Mouse (Mus musculus) urinary bladder, postnatal 36 days (tissue): ENCODE results near the gene Ltbr.

ENCODE experiments used
- DNase-seq, 2 experiments: peaks; one replicate each; pipeline ENCODE4 v3.0.0; 2022; ENCODE audit warnings: low spot score in 2 of 2, mixed read lengths in 1 of 2

Ltbr gene

GRCm38 (mm10) chr6:125345625-125346024, 31.9 kb upstream of the Ltbr start:
- DNase-seq = no peak

GRCm38 (mm10) chr6:125344866-125345265, 31.2 kb upstream of the Ltbr start:
- DNase-seq = no peak

GRCm38 (mm10) chr6:125344084-125344483, 30.4 kb upstream of the Ltbr start:
- DNase-seq = peak; percentile 65 to 74

GRCm38 (mm10) chr6:125342198-125342597, 28.5 kb upstream of the Ltbr start:
- no peak for DNase-seq

- no peak for DNase-seq
Measured at GRCm38 (mm10) chr6:125340244-125340643, 26.6 kb upstream of the Ltbr start.

- no peak for DNase-seq
Measured at GRCm38 (mm10) chr6:125338791-125339660, 25.3 kb upstream of the Ltbr start.

- no peak for DNase-seq
Measured at GRCm38 (mm10) chr6:125334356-125334755, 20.7 kb upstream of the Ltbr start.

- no peak for DNase-seq
Measured at GRCm38 (mm10) chr6:125333112-125333899, 19.6 kb upstream of the Ltbr start.

GRCm38 (mm10) chr6:125330626-125331326, 17.1 kb upstream of the Ltbr start:
- DNase-seq = peak; percentile 93 to 95

GRCm38 (mm10) chr6:125328243-125328642, 14.6 kb upstream of the Ltbr start:
- DNase-seq = no peak

- no peak for DNase-seq
Measured at GRCm38 (mm10) chr6:125325337-125325736, 11.7 kb upstream of the Ltbr start.

GRCm38 (mm10) chr6:125323547-125323946, 9.9 kb upstream of the Ltbr start:
- no peak for DNase-seq

- no peak for DNase-seq
Measured at GRCm38 (mm10) chr6:125322794-125323193, 9.1 kb upstream of the Ltbr start.

- no peak for DNase-seq
Measured at GRCm38 (mm10) chr6:125321114-125321855, 7.6 kb upstream of the Ltbr start.

GRCm38 (mm10) chr6:125320323-125320722, 6.6 kb upstream of the Ltbr start, which contains the start of gene Scnn1a:
Gene Scnn1a (plus strand): TSS chr6:125320659.
- DNase-seq = no peak

GRCm38 (mm10) chr6:125319919-125320296, 6.2 kb upstream of the Ltbr start:
- no peak for DNase-seq

- no peak for DNase-seq
Measured at GRCm38 (mm10) chr6:125318981-125319918, 5.6 kb upstream of the Ltbr start.

- no peak for DNase-seq
Measured at GRCm38 (mm10) chr6:125317077-125317476, 3.4 kb upstream of the Ltbr start.

GRCm38 (mm10) chr6:125314746-125315145, 1.1 kb upstream of the Ltbr start:
- DNase-seq = no peak

GRCm38 (mm10) chr6:125314231-125314563, 512 bp upstream of the Ltbr start:
- no peak for DNase-seq
